Mouse (Mus musculus) layer of hippocampus, adult 11-12 months (tissue): ENCODE measurements around the gene 9930111J21Rik2.
"Not testable (repeated sequence)": the region's sequence is repeated elsewhere in the genome, so short reads cannot be mapped to it uniquely, and the experiment has no call there.

Source experiments
- DNase-seq: peaks from one replicate; pipeline ENCODE4 v3.0.0; 2022; ENCODE audit warnings: low spot score

The 9930111J21Rik2 gene

GRCm38 (mm10) chr11:49077012-49077411 is 26.0 kb upstream of the 9930111J21Rik2 start:
- no peak for DNase-seq

- not testable (repeated sequence) for DNase-seq
These were observed 25.1 kb upstream of the 9930111J21Rik2 start, which contains the start of gene Ifi47 for GRCm38 (mm10) chr11:49076001-49076757. Ifi47 (plus strand) TSS chr11:49076587.

- DNase-seq, result no peak
These were observed 17.3 kb upstream of the 9930111J21Rik2 start for GRCm38 (mm10) chr11:49068358-49068757.

- DNase-seq, result not testable (repeated sequence)
These were observed 12.8 kb upstream of the 9930111J21Rik2 start, which contains the start of gene Tgtp2 for GRCm38 (mm10) chr11:49063713-49064469. Tgtp2 (minus strand) TSS chr11:49064206.

GRCm38 (mm10) chr11:49061865-49062264 is 10.8 kb upstream of the 9930111J21Rik2 start:
- not testable (repeated sequence) for DNase-seq

GRCm38 (mm10) chr11:49060061-49060460 is 9.0 kb upstream of the 9930111J21Rik2 start:
- DNase-seq, result not testable (repeated sequence)

- not testable (repeated sequence) for DNase-seq
These were observed 852 bp upstream of the 9930111J21Rik2 start for GRCm38 (mm10) chr11:49051894-49052293.

- not testable (repeated sequence) for DNase-seq
These were observed 978 bp downstream of the 9930111J21Rik2 start for GRCm38 (mm10) chr11:49050064-49050463.

GRCm38 (mm10) chr11:49012074-49012473 is 39.0 kb downstream of the 9930111J21Rik2 start:
- DNase-seq, result not testable (repeated sequence)

- DNase-seq, result not testable (repeated sequence)
These were observed 44.3 kb downstream of the 9930111J21Rik2 start for GRCm38 (mm10) chr11:49006785-49007184.

- DNase-seq, result not testable (repeated sequence)
These were observed 44.7 kb downstream of the 9930111J21Rik2 start for GRCm38 (mm10) chr11:49006317-49006716.

GRCm38 (mm10) chr11:49000411-49000810 is 50.6 kb downstream of the 9930111J21Rik2 start:
- not testable (repeated sequence) for DNase-seq

GRCm38 (mm10) chr11:48994018-48994417 is 57.0 kb downstream of the 9930111J21Rik2 start, which contains the start of gene Tgtp1:
Tgtp1 (minus strand) TSS chr11:48994172.
- DNase-seq, result not testable (repeated sequence)

- DNase-seq, result not testable (repeated sequence)
These were observed 57.7 kb downstream of the 9930111J21Rik2 start for GRCm38 (mm10) chr11:48993296-48993695.

GRCm38 (mm10) chr11:48991740-48992520 is 59.1 kb downstream of the 9930111J21Rik2 start, which contains the start of gene Gm12185:
Gm12185 (minus strand) TSS chr11:48992226.
- DNase-seq, result not testable (repeated sequence)

GRCm38 (mm10) chr11:48989981-48990380 is 61.1 kb downstream of the 9930111J21Rik2 start:
- DNase-seq, result not testable (repeated sequence)

- not testable (repeated sequence) for DNase-seq
These were observed 62.8 kb downstream of the 9930111J21Rik2 start for GRCm38 (mm10) chr11:48988219-48988618.

- not testable (repeated sequence) for DNase-seq
These were observed 68.2 kb downstream of the 9930111J21Rik2 start for GRCm38 (mm10) chr11:48982848-48983247.

- not testable (repeated sequence) for DNase-seq
These were observed 71.0 kb downstream of the 9930111J21Rik2 start for GRCm38 (mm10) chr11:48980052-48980451.

- DNase-seq, result not testable (repeated sequence)
These were observed 71.8 kb downstream of the 9930111J21Rik2 start, which contains the start of gene 9930111J21Rik1 for GRCm38 (mm10) chr11:48979251-48979650. 9930111J21Rik1 (minus strand) TSS chr11:48979398.

- not testable (repeated sequence) for DNase-seq
These were observed 72.7 kb downstream of the 9930111J21Rik2 start, which contains the start of gene Olfr56 for GRCm38 (mm10) chr11:48978240-48978939. Olfr56 (plus strand) TSS chr11:48978889.
